Mouse (Mus musculus) CH12.LX (cell line): ENCODE results near the gene Qprt. TPM values are rescaled to one million over a fixed set of nuclear protein-coding genes. Genes with fewer than 3 reads are reported as not detected.
A peak's percentile ranks its signal among the peaks of the same experiment; 100 is the strongest.

Source experiments
- DNase-seq: peaks from one replicate; pipeline ENCODE4 v3.0.0-alpha.2; 2013; ENCODE audit errors: extremely low read depth
- H3K27ac ChIP-seq: 2 replicates; pipeline ENCODE4 v1.5.1; 2012; ENCODE audit warnings: low read depth, mild to moderate bottlenecking, control low read depth, moderate library complexity; ENCODE audit not compliant: insufficient read depth
- H3K27me3 ChIP-seq: replicated peaks from 2 replicates; pipeline ENCODE3; 2012; ENCODE audit warnings: inconsistent platforms
- H3K36me3 ChIP-seq, 2 experiments: replicated peaks in 1 of 2; 2 replicates each; pipeline versions ENCODE3 to v1.6.1; 2012; ENCODE audit warnings: inconsistent platforms in 1 of 2, low read length in 1 of 2, mild to moderate bottlenecking in 1 of 2, mixed read lengths in 1 of 2, moderate library complexity in 1 of 2; ENCODE audit not compliant: control insufficient read depth in 1 of 2, insufficient read depth in 1 of 2
- H3K4me1 ChIP-seq, 2 experiments: 2 replicates each; pipeline ENCODE4 v1.6.1; 2012; ENCODE audit warnings: inconsistent platforms in 1 of 2, moderate library complexity in 1 of 2; ENCODE audit not compliant: insufficient read depth in 2 of 2, control insufficient read depth in 1 of 2
- H3K4me2 ChIP-seq: 2 replicates; pipeline ENCODE4 v1.6.1; 2012; ENCODE audit warnings: low read depth, mild to moderate bottlenecking, control low read depth; ENCODE audit not compliant: poor library complexity, insufficient read depth, severe bottlenecking
- H3K4me3 ChIP-seq, 3 experiments: fragments of 150-350 bp in 1 of 3; sonication (generic) in 1 of 3; replicated peaks in 1 of 3; 2 replicates each; pipeline versions ENCODE3 to v1.5.1; 2011 to 2012; ENCODE audit warnings: low read depth in 2 of 3, low read length in 2 of 3, mild to moderate bottlenecking in 2 of 3, moderate library complexity in 2 of 3, control low read depth in 1 of 3, improper control_type of control experiment in 1 of 3, inconsistent platforms in 1 of 3, mixed read lengths in 1 of 3; ENCODE audit not compliant: poor library complexity in 1 of 3
- H3K79me2 ChIP-seq: replicated peaks from 2 replicates; pipeline ENCODE4 v1.6.1; 2012; ENCODE audit warnings: mild to moderate bottlenecking, moderate library complexity; ENCODE audit not compliant: control insufficient read depth, poor library complexity, insufficient read depth, severe bottlenecking; ENCODE audit errors: extremely low read depth
- H3K9ac ChIP-seq: 2 replicates; pipeline ENCODE4 v1.6.1; 2012; ENCODE audit warnings: low read depth, mild to moderate bottlenecking, control low read depth, moderate library complexity; ENCODE audit not compliant: insufficient read depth
- H3K9me3 ChIP-seq: replicated peaks from 2 replicates; pipeline ENCODE3; 2012; ENCODE audit warnings: low read length, inconsistent platforms, mixed read lengths
- BHLHE40 ChIP-seq: IDR thresholded peaks from 2 replicates; pipeline ENCODE4 v1.6.1; 2011; ENCODE audit warnings: mild to moderate bottlenecking, low read depth, low read length, improper control_type of control experiment
- CTCF ChIP-seq, 2 experiments: IDR thresholded peaks in 1 of 2; conservative IDR thresholded peaks in 1 of 2; 2 replicates each; pipeline ENCODE4 v1.5.1; 2011 to 2012; ENCODE audit warnings: low read depth in 2 of 2, low read length in 2 of 2, improper control_type of control experiment in 1 of 2, inconsistent platforms in 1 of 2, mild to moderate bottlenecking in 1 of 2, moderate library complexity in 1 of 2
- E2F4 ChIP-seq: IDR thresholded peaks from 2 replicates; pipeline ENCODE4 v1.6.1; 2011; ENCODE audit warnings: low read depth, low read length, improper control_type of control experiment; ENCODE audit not compliant: insufficient replicate concordance
- ELF1 ChIP-seq: IDR thresholded peaks from 2 replicates; pipeline ENCODE4 v1.6.1; 2014; ENCODE audit warnings: low read depth, mild to moderate bottlenecking, inconsistent platforms, low read length, improper control_type of control experiment
- ETS1 ChIP-seq: conservative IDR thresholded peaks from 2 replicates; pipeline ENCODE4 v1.6.1; 2012; ENCODE audit warnings: low read depth, mild to moderate bottlenecking, inconsistent platforms, low read length, improper control_type of control experiment, moderate library complexity
- GABPA ChIP-seq: IDR thresholded peaks from 2 replicates; pipeline ENCODE4 v1.6.1; 2012; ENCODE audit warnings: low read depth, low read length, improper control_type of control experiment, inconsistent platforms; ENCODE audit not compliant: insufficient replicate concordance
- IRF4 ChIP-seq: IDR thresholded peaks from 2 replicates; pipeline ENCODE4 v1.6.1; 2014; ENCODE audit warnings: low read depth, mild to moderate bottlenecking, inconsistent platforms, low read length, improper control_type of control experiment
- KAT2A ChIP-seq: IDR thresholded peaks from 2 replicates; pipeline ENCODE4 v1.6.1; 2012; ENCODE audit warnings: low read length, improper control_type of control experiment, inconsistent platforms; ENCODE audit not compliant: insufficient replicate concordance
- MAFK ChIP-seq: IDR thresholded peaks from 2 replicates; pipeline ENCODE4 v1.6.1; 2011; ENCODE audit warnings: low read length, improper control_type of control experiment; ENCODE audit not compliant: insufficient replicate concordance
- MAX ChIP-seq: IDR thresholded peaks from 2 replicates; pipeline ENCODE4 v1.6.1; 2011; ENCODE audit warnings: low read length, improper control_type of control experiment
- MYC ChIP-seq: IDR thresholded peaks from 2 replicates; pipeline ENCODE4 v1.6.1; 2011; ENCODE audit warnings: low read depth, mild to moderate bottlenecking, improper control_type of control experiment, low read length
- NELFE ChIP-seq: IDR thresholded peaks from 2 replicates; pipeline ENCODE4 v1.6.1; 2011; ENCODE audit warnings: low read depth, low read length, improper control_type of control experiment
- POLR2A ChIP-seq: IDR thresholded peaks from 2 replicates; pipeline ENCODE4 v1.6.1; 2011; ENCODE audit warnings: low read depth, mild to moderate bottlenecking, improper control_type of control experiment, low read length
- POLR2AphosphoS2 ChIP-seq: IDR thresholded peaks from 2 replicates; pipeline ENCODE4 v1.6.1; 2011; ENCODE audit warnings: low read depth, low read length, improper control_type of control experiment
- RAD21 ChIP-seq: IDR thresholded peaks from 2 replicates; pipeline ENCODE4 v1.6.1; 2011; ENCODE audit warnings: low read depth, mild to moderate bottlenecking, low read length, improper control_type of control experiment, moderate library complexity
- SIN3A ChIP-seq: IDR thresholded peaks from 2 replicates; pipeline ENCODE4 v1.6.1; 2012; ENCODE audit warnings: low read length, improper control_type of control experiment, inconsistent platforms
- SMC3 ChIP-seq: IDR thresholded peaks from 2 replicates; pipeline ENCODE4 v1.6.1; 2011; ENCODE audit warnings: low read depth, low read length, improper control_type of control experiment
- TBP ChIP-seq: conservative IDR thresholded peaks from 2 replicates; pipeline ENCODE4 v1.6.1; 2011; ENCODE audit warnings: low read depth, low read length, improper control_type of control experiment
- TCF12 ChIP-seq: IDR thresholded peaks from 2 replicates; pipeline ENCODE4 v1.6.1; 2014; ENCODE audit warnings: low read depth, mild to moderate bottlenecking, inconsistent platforms, low read length, improper control_type of control experiment
- UBTF ChIP-seq: IDR thresholded peaks from 2 replicates; pipeline ENCODE4 v1.6.1; 2012; ENCODE audit warnings: low read depth, mild to moderate bottlenecking, inconsistent platforms, low read length, improper control_type of control experiment, moderate library complexity
- ZC3H11A ChIP-seq: IDR thresholded peaks from 2 replicates; pipeline ENCODE4 v1.6.1; 2012; ENCODE audit warnings: low read depth, mild to moderate bottlenecking, inconsistent platforms, low read length, improper control_type of control experiment
- ZKSCAN1 ChIP-seq: IDR thresholded peaks from 2 replicates; pipeline ENCODE4 v1.6.1; 2012; ENCODE audit warnings: low read depth, inconsistent platforms, low read length, improper control_type of control experiment, borderline replicate concordance
- dilution Hi-C: fragments of 300-500 bp; cut with MboI; formaldehyde crosslinking; loops from 2 replicates; pipeline ENCODE4 v1.14.3; 2020; ENCODE audit warnings: low sequenced_read_pairs; ENCODE audit not compliant: extremely low pct_unique_long_range_greater_than_20kb, extremely low pct_ligation_motif_present
- in situ Hi-C: fragments of 300-500 bp; cut with MboI; formaldehyde crosslinking; loops from 3 replicates; pipeline ENCODE4 v1.14.3; 2019; ENCODE audit warnings: low sequenced_read_pairs, low pct_ligation_motif_present, low pct_unique_long_range_greater_than_20kb, mixed read lengths
- polyA plus RNA-seq: library from polyadenylated mRNA; unstranded; fragments of >175 nt; gene quantifications from 2 replicates; pipeline ENCODE4 v1.2.1, GENCODE M21; 2012; ENCODE audit warnings: low read depth; ENCODE audit not compliant: insufficient read length
- total RNA-seq, 2 experiments: library from RNA; depleted of rRNA; stranded (reverse); fragments of 300-350 nt in 1 of 2; fragments of >200 nt in 1 of 2; gene quantifications; 2 replicates each; pipeline ENCODE4 v1.2.3; 2012 to 2014

Gene Qprt
- total and polyA plus RNA-seq, 3 experiments: 0.14 to 0.30 TPM; not detected in 1

- H3K9ac ChIP-seq: no peak overlapping the region
- TF ChIP-seq MAFK (no peak), KAT2A (no peak), POLR2AphosphoS2 (no peak), UBTF (no peak), POLR2A (no peak), SMC3 (peak; percentile 57), ZC3H11A (no peak), BHLHE40 (0 out of 2 replicates have a peak, but pooled peaks have one; percentile 30), GABPA (no peak), TBP (no peak), CTCF (conservative IDR thresholded peaks at IDR 0.05 in 1 of 2, IDR thresholded peaks at IDR 0.05 in 1 of 2; ENCODE audit: low read depth in 2 of 2, low read length in 2 of 2) (peak in 1 of 2 experiments; percentile 66; a peak in 2 of 4 replicates), TCF12 (no peak), ELF1 (no peak), MAX (no peak), RAD21 (peak; percentile 54), ETS1 (no peak), IRF4 (no peak), E2F4 (no peak), MYC (peak; percentile 68; the same call in 1 of the 2 replicates), SIN3A (no peak)
- H3K36me3 ChIP-seq: peaks cover 0 to 3% of the 10 kb centered on the region in 2 experiments
- H3K27ac ChIP-seq: no peak overlapping the region
- no peaks in the 10 kb centered on the region for H3K27me3 ChIP-seq
- no peaks in the 10 kb centered on the region for H3K79me2 ChIP-seq
- dilution Hi-C loops: no loop called here
- H3K4me3 ChIP-seq: no peak overlapping the region
- H3K4me2 ChIP-seq: no peak overlapping the region
- DNase-seq: peak; percentile 17
- H3K9me3 ChIP-seq: no peaks in the 10 kb centered on the region
- peaks cover 8 to 16% of the 10 kb centered on the region in 2 experiments for H3K4me1 ChIP-seq
- in situ Hi-C loops: no loop called here
Observed at GRCm38 (mm10) chr7:127140623-127141404, 18.8 kb upstream of the Qprt start.

- Histone ChIP-seq H3K4me2 (no peak overlapping the region), H3K4me3 (no peak overlapping the region), H3K9ac (no peak overlapping the region), H3K36me3 (peaks cover 0 to 3% of the 10 kb centered on the region in 2 experiments), H3K27ac (no peak overlapping the region), H3K27me3 (no peaks in the 10 kb centered on the region), H3K79me2 (no peaks in the 10 kb centered on the region), H3K4me1 (peaks cover 16 to 24% of the 10 kb centered on the region in 2 experiments), H3K9me3 (no peaks in the 10 kb centered on the region)
- TF ChIP-seq ZKSCAN1 (peak; percentile 21; the same call in 1 of the 2 replicates), TCF12 (no peak), MAFK (no peak), NELFE (no peak), POLR2A (no peak), KAT2A (no peak)
- dilution Hi-C loops: no loop called here
- no peak for DNase-seq
- in situ Hi-C loops: loop anchor here (5.0 kb wide), 1 partner anchor 48 kb away; no protein-coding TSS in a partner anchor
Observed at GRCm38 (mm10) chr7:127139562-127139961, 17.5 kb upstream of the Qprt start.
